Mouse (Mus musculus): ENCODE results near the gene Wfdc3.

Wfdc3 gene

DNA sequence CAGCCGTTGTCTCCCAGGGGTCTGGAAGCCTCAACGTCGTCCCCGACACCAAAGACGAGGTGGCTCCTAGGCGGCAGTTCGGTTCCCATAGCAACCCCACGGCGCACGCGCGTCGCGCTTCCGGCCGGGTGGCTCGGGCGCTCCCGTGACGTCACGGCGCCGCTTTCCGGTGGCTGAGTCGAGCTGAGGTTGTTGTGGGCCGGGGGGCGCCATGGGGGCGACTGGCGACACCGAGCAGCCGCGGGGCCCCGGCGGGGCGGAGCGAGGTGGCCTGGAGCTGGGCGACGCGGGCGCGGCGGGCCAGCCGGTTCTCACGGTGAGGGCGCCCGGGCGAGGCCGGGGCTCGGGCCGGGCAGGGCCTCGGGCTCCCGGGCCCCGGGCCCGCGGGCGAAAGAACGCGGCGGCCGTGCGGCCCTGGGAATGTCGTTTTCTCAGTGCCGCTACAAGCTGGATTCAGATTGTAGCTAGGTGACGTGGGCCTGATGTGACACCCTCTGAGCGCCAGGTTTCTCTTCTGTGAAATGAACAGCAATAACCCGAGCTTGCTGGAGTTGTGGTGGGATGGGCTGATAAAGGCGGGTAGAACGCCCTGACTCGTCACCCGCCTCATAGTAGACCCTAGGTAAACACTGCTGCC, at the start of gene Wfdc3, which contains the start of gene Dnttip1:
TSS of gene Wfdc3 (minus strand) at position 89 of the 637 bp plus-strand sequence.
TSS of gene Dnttip1 (plus strand) at position 141 of the 637 bp plus-strand sequence.
- peak; percentile 86 for DNase-seq (ENCODE audit: low read depth, low spot score)

DNA sequence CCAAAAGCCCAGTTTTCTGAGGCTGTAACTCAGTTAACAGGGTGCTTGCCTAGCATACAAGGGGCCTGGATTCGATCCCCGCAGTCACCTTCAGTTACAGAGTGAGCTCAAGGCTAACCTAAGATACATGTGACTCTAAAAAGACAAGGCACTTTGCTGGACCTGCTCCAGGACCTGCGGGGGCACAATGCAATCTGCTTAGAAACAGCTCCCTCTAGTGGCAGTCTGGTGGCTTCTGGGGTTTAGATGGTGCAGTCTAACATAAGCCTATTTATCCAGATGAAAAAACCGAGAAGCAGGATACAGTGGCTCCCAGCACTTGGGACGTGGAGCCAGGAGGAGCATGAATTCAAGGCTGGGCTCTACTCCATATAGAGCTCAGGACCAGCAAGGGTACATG, 48.6 kb upstream of the Wfdc3 start:
- peak; percentile 91 for DNase-seq (ENCODE audit: low read depth, low spot score)

DNA sequence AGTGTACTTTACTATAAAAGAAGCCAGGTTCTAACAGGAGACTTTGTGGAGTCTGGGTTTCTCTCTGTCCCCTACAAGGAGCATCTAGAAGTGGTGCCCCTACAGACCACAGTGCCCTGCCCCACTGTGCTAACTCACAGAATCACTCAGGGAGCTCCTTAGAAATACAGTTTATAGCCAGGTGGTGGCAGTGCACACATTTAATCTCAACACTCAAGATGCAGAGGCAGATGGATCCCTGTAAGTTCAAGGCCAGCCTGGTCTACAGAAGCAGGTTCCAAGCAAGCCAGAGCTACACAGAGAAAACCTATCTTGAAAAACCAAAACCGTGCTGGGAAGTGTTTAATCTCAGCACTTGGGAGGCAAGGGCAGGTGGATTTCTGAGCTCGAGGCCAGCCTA, 48.0 kb upstream of the Wfdc3 start:
- no peak for DNase-seq (ENCODE audit: low read depth, low spot score)

GRCm38 (mm10) chr2:164793236-164793635, 47.5 kb upstream of the Wfdc3 start:
- DNase-seq (ENCODE audit: low read depth, low spot score) = no peak

DNA sequence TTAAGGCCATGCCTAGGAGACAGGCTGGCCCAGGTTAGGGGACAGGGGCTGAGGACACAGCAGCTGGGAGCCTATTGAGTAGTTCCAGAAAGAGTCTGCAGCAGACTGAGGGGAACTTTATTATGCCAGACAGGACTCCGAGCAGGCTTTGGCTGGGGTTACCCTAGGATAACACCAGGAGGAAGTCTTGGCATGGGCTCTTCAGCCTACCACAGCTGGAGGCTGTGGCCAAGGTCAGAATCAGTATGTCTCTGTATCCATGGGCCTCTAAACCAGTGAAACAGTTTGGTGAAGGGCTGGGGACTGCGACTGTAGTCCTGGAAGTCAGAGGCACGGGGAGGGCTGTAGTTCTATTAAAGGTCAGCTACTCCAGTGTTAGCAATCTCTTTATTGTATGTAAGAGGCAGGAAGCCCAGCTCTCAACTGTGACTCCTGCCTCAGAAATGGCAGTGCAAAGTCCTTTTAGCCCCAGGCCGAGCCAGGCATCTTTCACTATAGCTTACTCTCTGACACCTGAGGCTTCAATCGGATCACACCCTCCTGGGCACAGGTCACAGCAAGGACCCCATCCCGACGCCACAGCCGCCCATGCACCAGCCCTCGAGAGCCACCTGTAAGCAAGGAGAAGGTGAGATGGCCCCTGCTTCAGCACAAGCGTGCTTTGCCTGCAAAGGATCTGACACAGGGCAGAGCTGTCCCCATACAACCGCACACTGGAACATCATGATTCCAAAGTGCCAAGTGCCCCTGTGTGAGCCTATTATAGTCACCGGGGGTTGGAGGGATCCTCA, 46.9 kb upstream of the Wfdc3 start:
- DNase-seq (ENCODE audit: low read depth, low spot score) = no peak

DNA sequence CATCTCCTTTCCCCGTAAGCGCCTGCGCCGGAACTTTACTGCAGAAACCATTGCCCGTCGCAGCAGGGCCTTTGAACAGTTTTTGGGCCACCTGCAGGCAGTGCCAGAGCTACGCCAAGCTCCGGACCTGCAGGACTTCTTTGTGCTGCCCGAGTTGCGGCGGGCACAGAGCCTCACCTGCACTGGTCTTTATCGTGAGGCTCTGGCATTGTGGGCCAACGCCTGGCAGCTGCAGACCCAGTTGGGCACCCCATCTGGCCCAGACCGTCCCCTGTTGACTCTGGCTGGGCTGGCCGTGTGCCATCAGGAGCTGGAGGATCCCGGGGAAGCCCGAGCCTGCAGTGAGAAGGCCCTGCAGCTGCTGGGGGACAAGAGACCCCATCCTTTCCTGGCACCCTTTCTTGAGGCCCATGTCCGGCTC, 46.1 kb upstream of the Wfdc3 start:
- no peak for DNase-seq (ENCODE audit: low read depth, low spot score)

DNA sequence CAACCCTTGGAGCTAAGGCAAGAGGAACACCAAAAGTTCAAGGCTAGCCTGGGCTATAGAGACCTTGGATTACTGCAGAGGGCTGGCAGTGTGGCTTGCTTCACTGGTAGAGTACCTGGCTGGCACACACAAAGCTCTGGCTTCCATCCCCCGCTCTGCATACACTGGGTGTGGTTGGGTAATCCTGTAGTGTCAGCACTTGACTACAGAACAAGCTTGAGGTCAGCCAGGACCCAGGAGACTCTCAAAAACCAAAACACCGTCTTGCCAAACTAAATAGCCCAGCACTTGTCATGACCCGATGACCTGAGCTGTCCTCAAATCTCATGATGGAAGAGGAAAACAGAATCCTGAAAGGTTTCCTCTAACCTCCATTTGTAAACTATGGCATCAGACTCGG, 44.7 kb upstream of the Wfdc3 start:
- no peak for DNase-seq (ENCODE audit: low read depth, low spot score)

GRCm38 (mm10) chr2:164788411-164788810, 42.7 kb upstream of the Wfdc3 start:
- no peak for DNase-seq (ENCODE audit: low read depth, low spot score)

DNA sequence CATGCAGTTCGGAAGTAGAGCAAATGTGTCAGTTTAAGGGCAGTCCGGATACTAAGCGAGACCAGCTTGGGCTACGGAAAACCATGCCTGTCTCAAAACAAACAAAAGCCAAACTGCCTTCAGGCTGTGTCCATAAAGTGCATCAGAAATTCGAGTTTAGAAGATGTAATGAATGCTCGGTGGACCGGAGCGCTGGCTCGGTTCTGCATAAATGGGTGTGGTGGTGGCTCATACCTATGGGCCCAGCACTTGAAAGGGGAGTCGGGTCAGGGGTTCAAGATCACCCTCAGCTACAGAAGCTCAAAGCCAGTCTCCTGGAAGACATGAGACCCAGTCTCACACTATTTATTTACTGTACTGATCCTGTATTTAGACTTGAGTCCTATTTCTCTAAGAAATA, 42.0 kb upstream of the Wfdc3 start:
- DNase-seq (ENCODE audit: low read depth, low spot score) = no peak

DNA sequence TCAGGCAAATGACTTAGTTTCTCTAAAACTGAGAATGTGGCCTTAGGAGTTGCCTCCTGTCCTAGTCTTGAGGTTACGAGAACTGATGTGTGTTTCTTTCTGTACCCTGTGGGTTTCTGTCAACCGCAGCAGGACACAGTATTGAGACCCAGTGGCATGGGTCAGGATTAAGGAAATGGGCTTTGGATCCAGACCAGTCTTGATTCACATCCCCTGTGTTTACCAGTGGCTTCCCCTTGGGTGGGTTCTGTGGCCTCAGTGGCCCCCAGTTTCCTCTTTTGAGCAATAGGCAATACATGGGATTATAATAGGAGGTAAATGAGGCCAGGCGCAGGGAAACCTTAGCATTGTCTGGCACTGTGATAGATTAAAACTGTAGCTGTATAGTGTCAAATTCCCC, 41.3 kb upstream of the Wfdc3 start:
- DNase-seq (ENCODE audit: low read depth, low spot score) = no peak

DNA sequence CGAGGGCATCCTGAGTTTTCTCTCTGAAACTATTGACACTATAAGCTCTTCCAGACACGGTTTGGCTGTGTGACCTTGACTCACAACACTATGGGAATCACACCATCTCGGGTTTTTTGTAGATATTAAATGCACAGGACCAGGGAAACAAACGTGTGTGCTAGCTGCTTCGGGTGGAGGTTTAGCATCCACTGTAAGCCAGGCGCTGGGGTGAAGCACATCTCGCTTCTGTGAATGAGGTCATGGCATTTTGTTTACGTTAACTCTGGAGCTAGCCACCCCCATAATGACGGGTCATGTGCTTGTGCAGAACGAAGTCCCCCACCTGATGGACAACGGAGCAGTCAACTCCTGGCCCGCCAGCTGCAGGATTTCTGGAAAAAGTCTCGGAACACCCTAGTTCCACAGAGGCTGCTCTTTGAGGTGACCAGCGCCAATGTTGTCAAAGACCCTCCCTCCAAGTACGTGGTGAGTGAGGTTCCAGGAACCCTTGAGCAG, 40.7 kb upstream of the Wfdc3 start:
- no peak for DNase-seq (ENCODE audit: low read depth, low spot score)

DNA sequence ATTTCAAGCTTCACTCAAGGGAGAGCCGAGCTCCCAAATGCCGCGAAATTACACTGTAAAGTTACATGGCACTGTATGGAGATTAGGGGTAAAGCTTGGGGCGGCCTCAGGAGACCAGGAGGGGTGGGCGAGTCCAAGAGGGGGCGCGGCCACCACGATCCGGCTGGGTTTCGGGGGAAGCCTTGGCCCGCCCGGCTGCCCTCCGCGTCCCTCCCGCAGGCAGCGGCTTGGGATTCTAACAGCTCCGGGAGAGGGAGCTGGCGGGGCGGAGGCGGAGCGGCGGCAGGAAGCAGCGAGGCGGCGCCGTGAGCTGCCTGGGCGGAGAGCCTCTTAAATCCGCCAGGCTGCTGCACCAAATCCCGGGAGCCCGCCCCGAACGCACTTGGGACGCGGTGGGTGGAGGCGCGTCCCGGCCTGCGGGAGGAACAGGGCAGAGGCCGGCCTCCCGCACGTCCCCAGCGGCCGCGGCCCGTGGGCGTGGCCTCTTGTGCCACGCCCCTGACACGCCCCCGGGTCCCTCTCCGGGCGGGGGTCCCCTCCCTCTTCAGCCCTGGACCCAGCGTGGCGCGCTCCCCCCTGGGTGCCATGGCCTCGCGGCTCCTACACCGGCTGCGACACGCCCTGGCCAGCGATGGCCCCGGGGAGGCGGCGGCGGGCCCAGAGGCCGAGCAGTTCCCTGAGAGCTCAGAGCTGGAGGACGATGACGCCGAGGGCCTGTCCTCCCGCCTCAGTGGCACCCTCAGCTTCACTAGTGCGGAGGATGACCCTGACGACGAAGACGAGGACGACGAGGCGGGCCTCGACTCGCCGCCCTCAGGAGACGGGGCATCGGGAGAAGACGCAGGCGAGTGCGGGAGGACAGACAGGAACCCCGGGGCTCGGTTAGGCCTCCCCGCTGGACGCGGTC, 40.0 kb upstream of the Wfdc3 start, which contains the start of gene Snx21:
TSS of gene Snx21 (plus strand) at position 343 of the 907 bp plus-strand sequence.
- peak; percentile 84 for DNase-seq (ENCODE audit: low read depth, low spot score)

GRCm38 (mm10) chr2:164784869-164785420, 39.2 kb upstream of the Wfdc3 start:
- no peak for DNase-seq (ENCODE audit: low read depth, low spot score)

GRCm38 (mm10) chr2:164783926-164784581, 38.3 kb upstream of the Wfdc3 start:
- DNase-seq (ENCODE audit: low read depth, low spot score) = no peak

DNA sequence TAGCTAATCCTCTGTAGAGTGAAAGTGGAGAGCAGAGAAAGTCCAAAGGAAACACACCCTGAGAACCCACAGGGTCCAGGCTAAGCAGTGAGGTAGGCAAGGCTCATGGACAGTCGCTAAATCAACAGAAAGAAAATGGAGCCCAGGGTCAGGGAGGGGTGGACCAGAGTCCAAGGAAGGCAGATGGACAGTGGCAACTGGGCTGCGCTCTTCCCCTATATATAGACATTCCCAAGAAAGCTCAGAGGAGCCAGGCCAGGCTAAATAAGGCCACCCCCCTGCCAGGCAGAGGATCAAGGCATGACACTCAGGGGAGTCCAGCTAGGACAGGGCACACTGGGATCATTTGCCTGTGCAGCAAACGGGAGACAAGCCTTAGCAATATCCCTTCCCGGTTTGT, 36.1 kb upstream of the Wfdc3 start:
- DNase-seq (ENCODE audit: low read depth, low spot score) = no peak

DNA sequence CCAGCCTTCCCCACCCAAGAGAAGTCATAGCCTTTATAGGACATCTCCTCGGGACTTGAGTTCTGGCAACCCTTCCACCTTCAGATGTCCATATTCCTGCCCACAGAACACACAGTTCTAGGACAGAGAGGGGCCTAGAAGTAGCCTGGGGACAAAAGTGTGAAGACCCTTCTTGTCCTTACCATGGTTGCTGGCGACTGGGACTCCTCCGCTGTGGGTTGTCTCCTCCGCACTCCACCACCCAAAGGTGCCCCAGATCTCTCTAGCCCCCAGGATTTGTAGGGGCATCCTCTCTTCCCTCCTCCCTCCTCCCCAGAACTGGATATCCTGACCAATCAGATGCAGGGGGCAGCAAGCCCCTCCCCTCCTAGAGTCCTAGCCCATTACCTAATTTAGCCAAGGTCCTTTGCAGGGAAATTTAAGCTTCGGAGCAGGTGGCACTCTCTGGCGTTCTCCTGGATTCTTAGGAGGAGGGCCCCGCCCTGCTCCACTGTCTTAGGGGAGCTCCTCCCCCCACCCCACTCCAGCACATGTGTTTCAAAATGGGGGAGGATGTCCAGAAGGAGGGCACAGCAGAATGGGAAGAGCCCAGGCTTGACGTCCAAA, 33.9 kb upstream of the Wfdc3 start, which contains the start of gene Tnnc2:
TSS of gene Tnnc2 (minus strand) at position 487 of the 606 bp plus-strand sequence.
- no peak for DNase-seq (ENCODE audit: low read depth, low spot score)

DNA sequence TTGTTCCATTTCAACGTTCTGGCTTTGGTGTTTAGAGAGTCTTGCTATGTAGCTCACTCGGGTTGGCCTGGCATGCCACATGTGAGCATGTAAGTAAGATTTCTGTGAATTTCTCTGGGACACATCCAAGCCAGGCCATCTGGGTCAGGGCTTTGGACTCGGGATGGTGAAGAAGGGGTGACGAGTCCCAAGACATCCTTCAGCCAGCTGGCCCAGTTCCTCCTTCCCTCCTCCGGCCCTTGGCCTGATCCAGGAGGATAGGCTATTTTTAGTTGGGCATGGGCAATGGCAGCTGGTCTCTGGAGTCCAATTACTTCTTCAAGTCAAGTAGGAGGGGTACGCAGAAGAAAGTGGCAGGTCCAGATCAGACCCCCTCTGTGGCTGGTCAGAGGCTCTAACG, 33.1 kb upstream of the Wfdc3 start:
- DNase-seq (ENCODE audit: low read depth, low spot score) = no peak

DNA sequence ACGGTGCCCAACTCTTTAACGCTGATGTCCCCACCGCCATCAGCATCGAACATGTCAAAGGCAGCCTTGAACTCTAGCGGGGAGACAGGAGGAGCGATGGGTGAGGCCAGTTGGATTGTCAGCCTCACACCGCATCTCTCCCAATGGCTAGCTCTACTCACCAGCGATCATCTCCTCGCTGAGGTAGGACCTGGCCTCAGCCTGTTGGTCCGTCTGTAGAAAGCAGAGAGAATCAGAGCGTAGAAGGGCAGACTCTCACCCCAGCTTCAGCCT, 32.2 kb upstream of the Wfdc3 start:
- DNase-seq (ENCODE audit: low read depth, low spot score) = no peak

GRCm38 (mm10) chr2:164777246-164778014, 31.7 kb upstream of the Wfdc3 start:
- no peak for DNase-seq (ENCODE audit: low read depth, low spot score)

GRCm38 (mm10) chr2:164776801-164777200, 31.1 kb upstream of the Wfdc3 start:
- DNase-seq (ENCODE audit: low read depth, low spot score) = no peak

All from retina, postnatal 7 days (tissue).